Mouse (Mus musculus) hindbrain, embryonic 13.5 days (tissue): ENCODE results near the gene Pcnt. TPM values are rescaled to one million over a fixed set of nuclear protein-coding genes. Genes with fewer than 3 reads are reported as not detected.

Source experiments
- ATAC-seq: fragments of 200-750 bp; cut with Nextera tagmentation; 2 replicates; pipeline ENCODE4 v1.8.0; 2017; ENCODE audit warnings: moderate TSS enrichment; ENCODE audit not compliant: low FRiP score
- H3K27ac ChIP-seq: fragments of 300-500 bp; sonication (generic); 2 replicates; pipeline ENCODE4 v1.5.1; 2015; ENCODE audit warnings: inconsistent platforms, mild to moderate bottlenecking, moderate library complexity
- H3K27me3 ChIP-seq: fragments of 300-500 bp; sonication (generic); 2 replicates; pipeline ENCODE4 v1.6.1; 2015; ENCODE audit warnings: mild to moderate bottlenecking, inconsistent platforms
- H3K36me3 ChIP-seq: fragments of 300-500 bp; sonication (generic); 2 replicates; pipeline ENCODE4 v1.6.1; 2015; ENCODE audit warnings: mild to moderate bottlenecking, inconsistent platforms
- H3K4me1 ChIP-seq: fragments of 300-500 bp; sonication (generic); replicated peaks from 2 replicates; pipeline ENCODE4 v1.6.1; 2015; ENCODE audit warnings: inconsistent platforms
- H3K4me2 ChIP-seq: fragments of 300-500 bp; sonication (generic); 2 replicates; pipeline ENCODE4 v1.6.1; 2015; ENCODE audit warnings: inconsistent platforms, mild to moderate bottlenecking, moderate library complexity
- H3K4me3 ChIP-seq: fragments of 300-500 bp; sonication (generic); 2 replicates; pipeline ENCODE4 v1.5.1; 2015; ENCODE audit warnings: mild to moderate bottlenecking, inconsistent platforms
- H3K9ac ChIP-seq: fragments of 300-500 bp; sonication (generic); 2 replicates; pipeline ENCODE4 v1.6.1; 2015; ENCODE audit warnings: mild to moderate bottlenecking, inconsistent platforms
- H3K9me3 ChIP-seq: fragments of 300-500 bp; sonication (generic); 2 replicates; pipeline ENCODE4 v1.6.1; 2016; ENCODE audit warnings: inconsistent platforms
- WGBS: fragments of 180-500 bp; shearing (Covaris S2); methylation state at CpG from one replicate; pipeline ENCODE4 v1.1.7; 2015; 5-methylcytosine and 5-hydroxymethylcytosine counted together
- polyA plus RNA-seq: library from polyadenylated mRNA; unstranded; fragments of >200 nt; fragmentation: Nextera tagmentation; extraction: Ambion mirVana; gene quantifications from 2 replicates; pipeline ENCODE4 v1.2.1, GENCODE M21; 2015

Gene Pcnt
- polyA plus RNA-seq, 1 experiment from 2014 or later = 8.1 TPM

GRCm38 (mm10) chr10:76344711-76345539 lies 97.7 kb downstream of the Pcnt start, which contains the start of gene Dip2a:
Gene Dip2a (minus strand): TSS chr10:76345291.
- Histone ChIP-seq H3K27me3 (no peaks in the 10 kb centered on the region), H3K4me1 (peaks cover 32% of the 10 kb centered on the region), H3K9ac (peak within 1 kb of the TSS; percentile 96), H3K4me2 (peak within 1 kb of the TSS; percentile 77), H3K36me3 (peaks cover 11% of the 10 kb centered on the region; the same call in 1 of the 2 replicates), H3K4me3 (peak within 1 kb of the TSS; percentile 89), H3K27ac (peak within 1 kb of the TSS; percentile 94), H3K9me3 (no peaks in the 10 kb centered on the region)
- under 1% methylated on average over 82 of the region's 94 CpGs for WGBS
- ATAC-seq = peak; percentile 95

GRCm38 (mm10) chr10:76334350-76334749 lies 108.2 kb downstream of the Pcnt start:
- 0 out of 2 replicates have a peak, but pooled peaks cover 2% of the 10 kb centered on the region for H3K4me1 ChIP-seq
- no peak overlapping the region for H3K9ac ChIP-seq
- H3K36me3 ChIP-seq = peaks cover 4% of the 10 kb centered on the region
- H3K4me3 ChIP-seq = no peak overlapping the region
- WGBS = 31% methylated on average over 4 of the region's 4 CpGs
- no peaks in the 10 kb centered on the region for H3K9me3 ChIP-seq
- H3K27me3 ChIP-seq = no peaks in the 10 kb centered on the region
- no peak overlapping the region for H3K4me2 ChIP-seq
- ATAC-seq = no peak
- no peak overlapping the region for H3K27ac ChIP-seq

- Histone ChIP-seq H3K27ac (no peak overlapping the region), H3K4me1 (0 out of 2 replicates have a peak, but pooled peaks cover 2% of the 10 kb centered on the region), H3K4me2 (no peak overlapping the region), H3K9me3 (no peaks in the 10 kb centered on the region), H3K27me3 (no peaks in the 10 kb centered on the region), H3K36me3 (no peaks in the 10 kb centered on the region; the same call in 1 of the 2 replicates), H3K9ac (no peak overlapping the region), H3K4me3 (no peak overlapping the region)
- WGBS = 33% methylated on average over 2 of the region's 2 CpGs
- ATAC-seq = no peak
These were observed 110.5 kb downstream of the Pcnt start for GRCm38 (mm10) chr10:76332040-76332439.

GRCm38 (mm10) chr10:76329093-76329492 lies 113.5 kb downstream of the Pcnt start:
- no peak overlapping the region for H3K4me3 ChIP-seq
- no peak overlapping the region for H3K4me2 ChIP-seq
- H3K9ac ChIP-seq = no peak overlapping the region
- 92% methylated on average over 4 of the region's 4 CpGs for WGBS
- no peak overlapping the region for H3K27ac ChIP-seq
- H3K36me3 ChIP-seq = peaks cover 9% of the 10 kb centered on the region; the same call in 1 of the 2 replicates
- ATAC-seq = no peak
- H3K27me3 ChIP-seq = no peaks in the 10 kb centered on the region
- H3K9me3 ChIP-seq = no peaks in the 10 kb centered on the region
- no peaks in the 10 kb centered on the region for H3K4me1 ChIP-seq

- no peaks in the 10 kb centered on the region for H3K4me1 ChIP-seq
- no peak for ATAC-seq
- no peak overlapping the region for H3K4me2 ChIP-seq
These were observed 114.0 kb downstream of the Pcnt start for GRCm38 (mm10) chr10:76328574-76328973.

GRCm38 (mm10) chr10:76326304-76327006 lies 116.1 kb downstream of the Pcnt start:
- H3K9me3 ChIP-seq = no peaks in the 10 kb centered on the region
- no peak overlapping the region for H3K4me2 ChIP-seq
- H3K4me3 ChIP-seq = no peak overlapping the region
- H3K27ac ChIP-seq = no peak overlapping the region
- no peak for ATAC-seq
- WGBS = 77% methylated on average over 6 of the region's 6 CpGs
- no peaks in the 10 kb centered on the region for H3K27me3 ChIP-seq
- H3K36me3 ChIP-seq = peaks cover 9% of the 10 kb centered on the region; the same call in 1 of the 2 replicates
- H3K9ac ChIP-seq = no peak overlapping the region
- H3K4me1 ChIP-seq = no peaks in the 10 kb centered on the region

More at GRCm38 (mm10) chr10:76328574-76328973, 114.0 kb downstream of the Pcnt start:
- H3K36me3 ChIP-seq = peaks cover 9% of the 10 kb centered on the region; the same call in 1 of the 2 replicates
- 85% methylated on average over 3 of the region's 3 CpGs for WGBS
- H3K27me3 ChIP-seq = no peaks in the 10 kb centered on the region
- no peaks in the 10 kb centered on the region for H3K9me3 ChIP-seq
- H3K9ac ChIP-seq = no peak overlapping the region
- no peak overlapping the region for H3K4me3 ChIP-seq
- no peak overlapping the region for H3K27ac ChIP-seq

- H3K27me3 ChIP-seq = no peaks in the 10 kb centered on the region
- H3K9ac ChIP-seq = no peak overlapping the region
- no peak overlapping the region for H3K4me3 ChIP-seq
- peaks cover 56% of the 10 kb centered on the region for H3K36me3 ChIP-seq
- no peak for ATAC-seq
- H3K9me3 ChIP-seq = no peaks in the 10 kb centered on the region
- WGBS = 89% methylated on average over 12 of the region's 12 CpGs
- H3K4me1 ChIP-seq = no peaks in the 10 kb centered on the region
- no peak overlapping the region for H3K4me2 ChIP-seq
- no peak overlapping the region for H3K27ac ChIP-seq
These were observed 125.0 kb downstream of the Pcnt start for GRCm38 (mm10) chr10:76317623-76318022.

- Histone ChIP-seq H3K4me1 (no peaks in the 10 kb centered on the region), H3K9me3 (no peaks in the 10 kb centered on the region), H3K4me3 (no peak overlapping the region), H3K9ac (no peak overlapping the region), H3K4me2 (no peak overlapping the region), H3K27me3 (no peaks in the 10 kb centered on the region), H3K27ac (no peak overlapping the region), H3K36me3 (peaks cover 64% of the 10 kb centered on the region)
- 88% methylated on average over 7 of the region's 7 CpGs for WGBS
- ATAC-seq = no peak
These were observed 126.4 kb downstream of the Pcnt start for GRCm38 (mm10) chr10:76316194-76316593.

- peaks cover 72% of the 10 kb centered on the region for H3K36me3 ChIP-seq
- WGBS = 95% methylated on average over 9 of the region's 9 CpGs
- no peak for ATAC-seq
These were observed 135.8 kb downstream of the Pcnt start for GRCm38 (mm10) chr10:76306738-76307137.

More at GRCm38 (mm10) chr10:76306738-76307137, 135.8 kb downstream of the Pcnt start:
- Histone ChIP-seq H3K9me3 (no peaks in the 10 kb centered on the region), H3K4me3 (no peak overlapping the region), H3K4me1 (no peaks in the 10 kb centered on the region), H3K9ac (no peak overlapping the region), H3K4me2 (no peak overlapping the region), H3K27ac (no peak overlapping the region), H3K27me3 (no peaks in the 10 kb centered on the region)

Other genes starting within 250 kb of the Pcnt start
- 246 and 258 TPM in 2 replicates for gene Prmt2, start 204.9 kb downstream of the Pcnt start, polyA plus RNA-seq
- 1.6 and 2.0 TPM in 2 replicates for gene S100b, start 188.9 kb downstream of the Pcnt start, polyA plus RNA-seq
- 14.9 and 16.5 TPM in 2 replicates for gene Dip2a, start 97.5 kb downstream of the Pcnt start, polyA plus RNA-seq
- not detected in 2 replicates for gene AC141477.1, start 2.3 kb downstream of the Pcnt start, polyA plus RNA-seq
- gene 2610028H24Rik, start 6.3 kb upstream of the Pcnt start, polyA plus RNA-seq = not detected in 2 replicates
- 70.5 and 72.6 TPM in 2 replicates for gene Mcm3ap, start 26.1 kb upstream of the Pcnt start, polyA plus RNA-seq
- 6.9 and 7.6 TPM in 2 replicates for gene Ybey, start 26.3 kb upstream of the Pcnt start, polyA plus RNA-seq
- gene Lss, start 88.8 kb upstream of the Pcnt start, polyA plus RNA-seq = 37.9 and 45.6 TPM in 2 replicates
- gene Spatc1l, start 119.5 kb upstream of the Pcnt start, polyA plus RNA-seq = not detected in 2 replicates
- 0.16 TPM in 1 of 2 replicates, not detected in the other for gene Ftcd, start 132.9 kb upstream of the Pcnt start, polyA plus RNA-seq
- 23.5 and 27.6 TPM in 2 replicates for gene Col6a2, start 180.8 kb upstream of the Pcnt start, polyA plus RNA-seq